Mouse (Mus musculus): ENCODE results near the gene Rpl14. TPM values are rescaled to one million over a fixed set of nuclear protein-coding genes. Genes with fewer than 3 reads are reported as not detected.

Gene Rpl14
- polyA plus RNA-seq, 1 experiment from 2014 or later = 488 TPM

DNA sequence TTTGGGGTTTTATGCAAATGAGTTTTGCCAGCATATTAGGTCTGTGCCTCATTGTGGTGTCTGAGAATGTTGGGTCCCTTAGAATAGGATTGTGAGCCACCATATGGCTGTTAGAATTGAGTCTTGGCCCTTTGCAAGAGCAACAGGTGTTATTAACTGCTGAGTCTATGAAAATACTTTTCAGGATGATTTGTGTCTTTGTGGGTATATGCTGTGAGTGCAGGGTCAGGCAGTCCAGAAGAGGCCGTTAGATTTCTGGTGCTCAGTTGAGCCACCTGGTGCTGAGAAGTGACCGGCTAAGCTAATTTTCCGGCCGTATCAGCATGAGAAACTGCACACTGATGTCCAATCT lies 5.4 kb downstream of the Rpl14 start:
- Histone ChIP-seq H3K9ac (replicated peaks; ENCODE audit: low read depth) (no peak overlapping the region), H3K27ac (ENCODE audit: low read length) (no peak overlapping the region), H3K36me3 (ENCODE audit: insufficient read depth, low read length) (peaks cover 21% of the 10 kb centered on the region; the same call in 1 of the 2 replicates), H3K9me3 (ENCODE audit: low read length) (no peaks in the 10 kb centered on the region), H3K4me3 (ENCODE audit: low read depth, low read length) (no peak overlapping the region), H3K27me3 (replicated peaks; ENCODE audit: insufficient read depth, low read length) (no peaks in the 10 kb centered on the region), H3K4me2 (replicated peaks; ENCODE audit: low read depth, low read length) (peak overlapping the region; percentile 94), H3K4me1 (ENCODE audit: insufficient read depth, low read depth, low read length) (peaks cover 5% of the 10 kb centered on the region; the same call in 1 of the 2 replicates)
- WGBS = 5% methylated on average over 4 of the region's 4 CpGs
- ATAC-seq = no peak
- DNase-seq (ENCODE audit: low spot score) = no peak
- TF ChIP-seq CTCF (IDR thresholded peaks at IDR 0.05) = no peak

DNA sequence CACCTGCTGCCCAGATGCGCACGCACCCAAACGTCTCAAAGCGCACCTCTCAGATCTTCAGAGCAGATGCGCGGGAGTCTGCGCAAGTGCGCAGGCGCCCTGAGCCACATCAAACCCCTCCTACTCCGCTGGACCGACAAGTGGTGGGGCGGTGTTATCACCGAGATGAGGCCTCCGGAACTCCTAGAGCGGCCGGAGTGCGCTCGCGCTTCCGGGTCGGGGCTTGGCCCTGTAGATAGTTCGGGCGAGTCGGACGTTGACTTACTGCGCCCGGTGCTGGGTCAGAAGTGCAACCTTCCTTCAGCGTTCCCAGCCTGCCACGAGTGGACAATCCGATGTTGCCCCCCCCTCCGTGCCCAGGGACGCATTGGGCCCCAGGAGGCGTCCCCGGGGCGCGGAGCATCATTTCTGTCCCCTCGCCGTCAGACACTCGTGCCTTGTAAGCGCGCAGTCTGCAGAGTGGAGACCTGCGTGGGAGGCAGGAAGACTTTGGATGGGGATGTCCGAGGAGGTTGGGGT lies 5.9 kb downstream of the Rpl14 start:
- TF ChIP-seq EP300 (IDR thresholded peaks at IDR 0.05) = no peak
- TF ChIP-seq CTCF (IDR thresholded peaks at IDR 0.05) = no peak
- Histone ChIP-seq H3K27ac (ENCODE audit: low read length) (peak overlapping the region; percentile 75), H3K4me3 (ENCODE audit: low read depth, low read length) (peak overlapping the region; percentile 70), H3K9ac (replicated peaks; ENCODE audit: low read depth) (peak overlapping the region; percentile 76), H3K27me3 (replicated peaks; ENCODE audit: insufficient read depth, low read length) (no peaks in the 10 kb centered on the region), H3K4me1 (ENCODE audit: insufficient read depth, low read depth, low read length) (peaks cover 5% of the 10 kb centered on the region; the same call in 1 of the 2 replicates), H3K4me2 (replicated peaks; ENCODE audit: low read depth, low read length) (peak overlapping the region; percentile 94), H3K9me3 (ENCODE audit: low read length) (no peaks in the 10 kb centered on the region), H3K36me3 (ENCODE audit: insufficient read depth, low read length) (peaks cover 21% of the 10 kb centered on the region; the same call in 1 of the 2 replicates)
- under 1% methylated on average over 43 of the region's 43 CpGs for WGBS
- ATAC-seq = peak; percentile 96
- DNase-seq (ENCODE audit: low spot score) = peak; percentile 97

DNA sequence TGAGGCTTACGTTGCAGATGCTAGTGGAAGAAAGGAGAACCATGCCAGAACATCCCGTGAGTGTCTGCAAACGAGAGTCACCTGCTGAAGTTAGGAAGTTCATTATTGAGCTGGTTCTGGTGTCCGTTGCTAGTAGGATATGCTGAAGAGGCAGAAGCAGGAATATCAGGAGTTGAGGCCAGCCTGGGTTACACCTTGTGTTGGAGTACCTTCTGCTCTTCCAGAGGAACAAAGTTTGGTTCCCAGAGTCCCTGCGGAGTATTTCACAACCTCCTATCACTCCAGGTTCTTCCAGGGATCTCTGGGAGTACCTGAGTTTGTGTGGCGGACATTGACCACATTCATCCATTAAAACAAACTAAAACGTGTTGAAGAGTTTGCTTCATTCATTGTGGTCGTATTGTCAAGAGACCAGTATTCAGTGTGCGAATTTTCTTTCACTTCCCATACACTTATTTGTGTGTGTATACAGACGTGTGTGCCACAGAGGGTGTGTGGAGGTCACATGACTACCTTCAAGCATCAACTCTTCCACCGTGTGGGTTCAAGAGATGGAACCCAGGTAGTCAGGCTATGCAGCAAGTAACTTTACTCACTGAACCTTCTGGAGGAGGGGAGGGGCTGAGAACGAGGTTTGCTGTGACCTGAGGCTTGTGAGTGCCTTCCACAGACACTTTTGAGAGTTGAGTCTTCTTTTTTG lies 6.6 kb downstream of the Rpl14 start:
- H3K9me3 ChIP-seq (ENCODE audit: low read length) = no peaks in the 10 kb centered on the region
- WGBS = 39% methylated on average over 12 of the region's 12 CpGs
- peak overlapping the region; percentile 94 for H3K4me2 ChIP-seq (replicated peaks; ENCODE audit: low read depth, low read length)
- DNase-seq (ENCODE audit: low spot score) = no peak
- no peaks in the 10 kb centered on the region for H3K27me3 ChIP-seq (replicated peaks; ENCODE audit: insufficient read depth, low read length)
- peak overlapping the region; percentile 70 for H3K4me3 ChIP-seq (ENCODE audit: low read depth, low read length)
- ATAC-seq = no peak
- H3K36me3 ChIP-seq (ENCODE audit: insufficient read depth, low read length) = peaks cover 18% of the 10 kb centered on the region; the same call in 1 of the 2 replicates
- no peak for TF ChIP-seq EP300 (IDR thresholded peaks at IDR 0.05)
- H3K27ac ChIP-seq (ENCODE audit: low read length) = peak overlapping the region; percentile 75
- no peaks in the 10 kb centered on the region; the same call in 1 of the 2 replicates for H3K4me1 ChIP-seq (ENCODE audit: insufficient read depth, low read depth, low read length)
- peak overlapping the region; percentile 76 for H3K9ac ChIP-seq (replicated peaks; ENCODE audit: low read depth)

DNA sequence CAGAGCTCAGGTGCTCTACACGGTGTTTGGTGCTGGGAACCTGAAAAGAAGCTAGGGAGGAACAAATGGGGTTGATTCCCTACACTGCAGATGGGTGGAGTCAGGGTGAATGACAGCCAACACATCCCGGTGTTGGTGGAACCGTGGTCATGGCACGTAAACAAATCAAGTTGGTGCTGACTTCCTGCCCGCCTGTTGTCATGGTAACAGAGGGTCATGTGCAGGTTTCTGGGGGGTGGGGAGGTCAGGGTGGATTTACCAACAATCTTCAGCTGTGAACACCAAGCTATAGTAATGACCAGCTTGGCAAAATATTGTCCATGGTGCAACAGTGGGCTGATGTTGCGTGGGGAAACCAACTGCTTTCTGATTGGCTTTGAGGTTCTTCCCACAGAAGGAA lies 7.5 kb downstream of the Rpl14 start:
- Histone ChIP-seq H3K27me3 (replicated peaks; ENCODE audit: insufficient read depth, low read length) (no peaks in the 10 kb centered on the region), H3K9ac (replicated peaks; ENCODE audit: low read depth) (no peak overlapping the region), H3K4me2 (replicated peaks; ENCODE audit: low read depth, low read length) (no peak overlapping the region), H3K36me3 (ENCODE audit: insufficient read depth, low read length) (0 out of 2 replicates have a peak, but pooled peaks cover 9% of the 10 kb centered on the region), H3K4me3 (ENCODE audit: low read depth, low read length) (no peak overlapping the region), H3K4me1 (ENCODE audit: insufficient read depth, low read depth, low read length) (no peaks in the 10 kb centered on the region; the same call in 1 of the 2 replicates), H3K9me3 (ENCODE audit: low read length) (no peaks in the 10 kb centered on the region), H3K27ac (ENCODE audit: low read length) (no peak overlapping the region)
- WGBS = 35% methylated on average over 6 of the region's 6 CpGs
- DNase-seq (ENCODE audit: low spot score) (no peak), ATAC-seq (no peak)
- TF ChIP-seq EP300 (IDR thresholded peaks at IDR 0.05) (no peak), CTCF (IDR thresholded peaks at IDR 0.05) (no peak)

DNA sequence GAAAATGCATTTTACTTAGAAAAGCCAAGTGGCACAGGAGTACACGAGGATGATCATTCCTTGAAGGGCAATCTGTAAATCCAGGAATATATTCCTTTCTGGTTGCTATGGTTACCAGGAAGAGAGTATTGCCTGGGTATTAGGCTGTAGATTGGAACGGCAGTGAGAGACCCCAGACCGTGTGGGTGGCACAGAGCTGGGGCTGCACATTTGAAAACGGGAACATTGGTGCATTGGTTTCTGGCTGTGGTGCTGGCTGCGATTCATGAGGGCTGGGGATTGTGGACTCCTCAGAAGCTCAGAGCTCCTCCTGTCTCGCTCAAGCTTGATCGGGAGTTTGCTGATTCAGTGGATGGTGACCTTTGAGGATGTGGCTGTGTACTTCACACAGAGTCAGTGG lies 8.6 kb downstream of the Rpl14 start:
- Histone ChIP-seq H3K9me3 (ENCODE audit: low read length) (no peaks in the 10 kb centered on the region), H3K4me1 (ENCODE audit: insufficient read depth, low read depth, low read length) (no peaks in the 10 kb centered on the region; the same call in 1 of the 2 replicates), H3K27ac (ENCODE audit: low read length) (no peak overlapping the region), H3K27me3 (replicated peaks; ENCODE audit: insufficient read depth, low read length) (no peaks in the 10 kb centered on the region), H3K9ac (replicated peaks; ENCODE audit: low read depth) (no peak overlapping the region), H3K4me2 (replicated peaks; ENCODE audit: low read depth, low read length) (no peak overlapping the region), H3K4me3 (ENCODE audit: low read depth, low read length) (no peak overlapping the region), H3K36me3 (ENCODE audit: insufficient read depth, low read length) (0 out of 2 replicates have a peak, but pooled peaks cover 3% of the 10 kb centered on the region)
- DNase-seq (ENCODE audit: low spot score) (no peak), ATAC-seq (no peak)
- 75% methylated on average over 7 of the region's 7 CpGs for WGBS
- TF ChIP-seq CTCF (IDR thresholded peaks at IDR 0.05) (no peak), EP300 (IDR thresholded peaks at IDR 0.05) (no peak)

DNA sequence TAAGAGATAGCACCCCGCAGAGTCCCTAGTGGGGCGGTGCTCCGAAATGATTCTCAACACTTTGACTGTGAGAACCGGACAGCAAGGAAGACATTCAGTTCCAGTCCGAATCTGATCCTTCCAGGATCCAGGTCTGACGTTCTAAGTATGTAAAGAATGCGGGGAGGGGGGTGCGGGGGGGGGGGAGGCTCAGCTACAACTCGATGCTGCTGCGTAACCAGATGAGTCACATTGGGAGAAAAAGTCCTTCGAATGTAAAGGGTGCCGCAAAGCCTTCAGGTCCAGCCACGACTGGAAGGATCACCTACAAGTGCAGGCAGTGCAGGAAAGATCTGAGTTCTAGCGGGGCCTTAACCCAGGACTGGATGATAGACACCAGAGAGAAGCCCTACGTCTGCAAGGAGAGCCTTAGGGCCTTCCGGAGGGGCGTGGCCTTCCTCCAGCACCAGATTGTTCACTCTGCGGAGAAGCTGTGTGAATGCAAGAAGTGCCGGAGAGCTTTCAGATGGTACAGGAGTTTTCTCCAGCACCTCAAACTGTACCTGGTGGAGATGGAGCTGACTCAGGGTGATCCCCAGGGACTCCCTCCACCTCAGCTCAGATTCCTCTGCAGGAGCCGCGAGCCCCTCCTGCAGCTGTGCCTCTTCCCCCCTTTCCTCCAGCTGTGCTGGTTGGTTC lies 10.8 kb downstream of the Rpl14 start:
- Histone ChIP-seq H3K4me3 (ENCODE audit: low read depth, low read length) (peak overlapping the region; percentile 22), H3K9me3 (ENCODE audit: low read length) (no peaks in the 10 kb centered on the region), H3K27ac (ENCODE audit: low read length) (peak overlapping the region; percentile 48; the same call in 1 of the 2 replicates), H3K27me3 (replicated peaks; ENCODE audit: insufficient read depth, low read length) (no peaks in the 10 kb centered on the region), H3K9ac (replicated peaks; ENCODE audit: low read depth) (0 out of 2 replicates have a peak overlapping the region, but pooled peaks have one; percentile 1), H3K4me1 (ENCODE audit: insufficient read depth, low read depth, low read length) (no peaks in the 10 kb centered on the region; the same call in 1 of the 2 replicates), H3K36me3 (ENCODE audit: insufficient read depth, low read length) (no peaks in the 10 kb centered on the region), H3K4me2 (replicated peaks; ENCODE audit: low read depth, low read length) (peak overlapping the region; percentile 58)
- peak; percentile 60 for ATAC-seq
- DNase-seq (ENCODE audit: low spot score) = peak; percentile 65
- WGBS = 12% methylated on average over 21 of the region's 21 CpGs
- TF ChIP-seq EP300 (IDR thresholded peaks at IDR 0.05) = no peak
- TF ChIP-seq CTCF (IDR thresholded peaks at IDR 0.05) = no peak
